Mouse (Mus musculus): Measurements from ENCODE around the gene Tnfrsf11a. TPM values are rescaled to one million over a fixed set of nuclear protein-coding genes. Genes with fewer than 3 reads are reported as not detected.

The Tnfrsf11a gene
- polyA plus RNA-seq (2015; fragmentation: Nextera tagmentation; extraction: Ambion mirVana): 0.59 and 1.1 TPM in 2 replicates

DNA sequence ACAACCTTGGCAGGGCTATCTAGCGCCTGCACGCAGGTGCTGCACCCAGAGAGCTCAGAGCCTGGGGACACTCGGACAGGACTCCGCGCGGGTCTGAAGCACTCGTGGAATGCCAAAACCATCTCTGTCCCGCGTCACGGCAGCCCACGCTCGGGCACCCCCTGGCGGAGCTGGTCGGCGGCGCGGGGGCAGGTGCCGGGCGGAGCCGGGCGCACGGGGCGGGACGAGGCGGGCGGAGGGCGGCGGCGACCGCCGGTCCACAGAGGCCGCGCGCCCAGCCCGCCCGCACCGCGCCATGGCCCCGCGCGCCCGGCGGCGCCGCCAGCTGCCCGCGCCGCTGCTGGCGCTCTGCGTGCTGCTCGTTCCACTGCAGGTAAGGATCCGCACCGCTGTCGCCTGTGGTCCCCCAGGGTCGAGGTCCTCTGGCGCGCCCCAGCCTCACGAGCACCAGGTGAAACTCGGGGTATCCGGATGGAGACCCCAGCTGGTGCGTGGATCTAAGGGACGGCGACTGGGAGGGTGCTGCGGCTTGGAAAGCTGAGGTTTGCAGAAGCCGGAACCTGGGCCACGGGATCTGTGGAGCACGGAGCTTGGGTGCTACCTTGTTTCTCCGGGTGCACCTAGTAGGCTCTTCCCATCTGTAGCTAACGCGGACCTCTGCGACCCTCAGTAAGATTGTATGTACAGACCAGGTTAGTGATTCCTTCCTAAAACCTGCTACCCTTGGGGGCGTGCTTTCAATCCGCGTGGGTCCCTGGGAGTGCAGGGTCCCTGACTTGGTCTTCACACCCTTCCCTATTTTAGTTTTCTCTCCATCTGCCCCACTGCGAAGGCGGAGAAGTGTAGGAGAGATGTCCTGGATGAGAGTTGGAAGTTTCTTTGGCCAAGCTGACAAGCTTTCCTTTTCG is at the start of gene Tnfrsf11a:
TSS of gene Tnfrsf11a (plus strand) at position 262 of the 908 bp plus-strand sequence.
- WGBS: 4% methylated on average over 77 of the region's 77 CpGs
- H3K9me3 ChIP-seq: no peaks in the 10 kb centered on the region
- H3K9ac ChIP-seq: peak within 1 kb of the TSS; percentile 72
- peak within 1 kb of the TSS; percentile 59 for H3K4me3 ChIP-seq
- H3K27me3 ChIP-seq: peaks cover 42% of the 10 kb centered on the region
- peak; percentile 85 for ATAC-seq (ENCODE audit: low read depth)
- peaks cover 11% of the 10 kb centered on the region for H3K4me1 ChIP-seq (replicated peaks)
- no peaks in the 10 kb centered on the region for H3K36me3 ChIP-seq
- H3K27ac ChIP-seq (replicated peaks): no peak within 1 kb of the TSS
- H3K4me2 ChIP-seq: peak within 1 kb of the TSS; percentile 89

DNA sequence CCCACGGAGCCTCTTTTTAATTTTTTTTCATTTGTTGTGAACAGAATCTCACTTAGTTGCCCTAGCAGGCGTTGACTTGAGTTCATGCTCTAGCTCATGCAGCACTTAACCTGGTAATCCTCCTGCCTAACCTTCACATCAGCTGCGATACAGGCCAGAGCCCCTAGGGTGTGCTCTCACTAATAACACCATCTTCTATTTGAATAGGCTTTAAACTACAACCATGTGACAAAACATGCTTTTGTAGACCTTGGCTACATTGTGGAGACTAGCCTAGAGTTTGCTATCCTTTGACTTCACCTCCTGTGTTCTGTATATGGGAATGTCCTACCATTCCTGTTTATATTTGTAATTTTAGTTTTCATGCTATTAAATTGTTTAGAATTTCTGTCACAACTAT is 45.2 kb upstream of the Tnfrsf11a start:
- H3K27me3 ChIP-seq: no peaks in the 10 kb centered on the region
- peaks cover 25% of the 10 kb centered on the region for H3K36me3 ChIP-seq
- H3K4me2 ChIP-seq: no peak overlapping the region
- ATAC-seq (ENCODE audit: low read depth): no peak
- WGBS: 81% methylated on average over 3 of the region's 3 CpGs
- no peak overlapping the region for H3K4me3 ChIP-seq
- no peaks in the 10 kb centered on the region for H3K9me3 ChIP-seq
- no peaks in the 10 kb centered on the region for H3K4me1 ChIP-seq (replicated peaks)
- H3K9ac ChIP-seq: no peak overlapping the region
- H3K27ac ChIP-seq (replicated peaks): no peak overlapping the region

DNA sequence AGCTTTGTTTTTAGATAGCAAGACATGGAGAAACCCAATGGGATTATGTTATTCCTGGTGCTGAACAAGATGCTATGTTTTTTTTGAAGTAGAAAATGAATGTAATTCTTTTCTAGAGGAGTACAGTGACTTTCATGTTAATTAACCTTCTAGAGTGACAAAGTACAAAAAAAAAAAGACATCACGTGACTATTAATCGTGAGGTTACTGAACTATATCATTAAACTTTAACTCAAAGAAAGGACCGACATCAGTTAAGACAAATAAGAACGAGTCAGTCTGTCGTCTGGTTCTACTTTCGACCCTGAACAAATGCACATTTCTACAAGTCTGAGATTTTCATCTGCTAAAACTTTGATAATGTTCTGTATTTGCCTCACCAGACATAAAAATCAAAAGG is 42.2 kb upstream of the Tnfrsf11a start:
- Histone ChIP-seq H3K36me3 (peaks cover 32% of the 10 kb centered on the region), H3K4me1 (replicated peaks) (no peaks in the 10 kb centered on the region)
- no peak for ATAC-seq (ENCODE audit: low read depth)

DNA sequence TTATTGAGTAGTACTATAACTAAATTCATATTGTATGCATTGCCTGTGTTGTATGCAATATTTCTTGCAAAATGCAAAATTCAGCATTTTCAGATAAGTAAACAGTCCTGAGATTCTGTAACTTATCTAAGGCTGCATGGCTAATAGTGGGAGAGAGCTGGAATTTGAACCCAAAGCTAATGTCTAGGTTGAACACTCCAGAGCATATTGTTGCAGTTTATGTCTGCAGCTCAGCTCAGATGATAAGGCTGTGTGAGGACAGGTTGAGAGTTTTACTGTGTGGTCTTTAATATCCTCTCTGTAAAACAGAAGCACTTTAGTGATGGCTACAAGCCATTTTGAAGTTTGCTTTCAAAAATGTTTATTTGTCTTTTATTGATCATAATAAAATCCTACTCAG is 41.0 kb upstream of the Tnfrsf11a start:
- no peak overlapping the region for H3K27ac ChIP-seq (replicated peaks)
- peaks cover 39% of the 10 kb centered on the region for H3K36me3 ChIP-seq
- no peaks in the 10 kb centered on the region for H3K9me3 ChIP-seq
- no peak overlapping the region for H3K4me2 ChIP-seq
- ATAC-seq (ENCODE audit: low read depth): no peak
- no peak overlapping the region for H3K9ac ChIP-seq
- H3K4me1 ChIP-seq (replicated peaks): no peaks in the 10 kb centered on the region
- no peak overlapping the region for H3K4me3 ChIP-seq
- no peaks in the 10 kb centered on the region for H3K27me3 ChIP-seq

More for the DNA sequence above, 42.2 kb upstream of the Tnfrsf11a start:
- H3K9ac ChIP-seq: no peak overlapping the region
- H3K9me3 ChIP-seq: no peaks in the 10 kb centered on the region
- no peak overlapping the region for H3K4me2 ChIP-seq
- H3K27ac ChIP-seq (replicated peaks): no peak overlapping the region
- no peaks in the 10 kb centered on the region for H3K27me3 ChIP-seq
- 92% methylated on average over 6 of the region's 6 CpGs for WGBS
- no peak overlapping the region for H3K4me3 ChIP-seq

DNA sequence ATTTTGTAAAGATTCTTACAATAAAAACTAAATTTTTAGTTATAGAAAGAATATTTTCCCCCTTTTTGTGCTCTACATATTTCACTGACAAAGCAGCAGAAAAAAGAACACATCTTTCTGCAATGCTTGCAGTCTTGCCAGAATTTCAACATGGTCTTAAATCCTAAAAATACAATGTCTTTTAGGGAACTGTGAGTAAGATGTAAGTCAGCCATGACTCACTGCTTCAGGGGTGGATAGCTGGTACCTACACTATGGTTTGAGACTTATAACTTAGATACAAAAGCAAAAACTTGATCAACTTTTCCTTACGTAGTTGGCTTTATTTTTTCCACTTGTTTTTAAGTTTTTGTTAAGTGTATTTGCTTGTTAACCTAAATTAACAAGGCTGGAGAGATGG is 38.0 kb upstream of the Tnfrsf11a start:
- Histone ChIP-seq H3K27me3 (no peaks in the 10 kb centered on the region), H3K27ac (replicated peaks) (no peak overlapping the region), H3K4me3 (no peak overlapping the region), H3K4me1 (replicated peaks) (no peaks in the 10 kb centered on the region), H3K9ac (no peak overlapping the region), H3K4me2 (no peak overlapping the region), H3K9me3 (no peaks in the 10 kb centered on the region), H3K36me3 (peaks cover 50% of the 10 kb centered on the region)
- WGBS: 88% methylated on average over 1 of the region's 1 CpGs
- ATAC-seq (ENCODE audit: low read depth): no peak

DNA sequence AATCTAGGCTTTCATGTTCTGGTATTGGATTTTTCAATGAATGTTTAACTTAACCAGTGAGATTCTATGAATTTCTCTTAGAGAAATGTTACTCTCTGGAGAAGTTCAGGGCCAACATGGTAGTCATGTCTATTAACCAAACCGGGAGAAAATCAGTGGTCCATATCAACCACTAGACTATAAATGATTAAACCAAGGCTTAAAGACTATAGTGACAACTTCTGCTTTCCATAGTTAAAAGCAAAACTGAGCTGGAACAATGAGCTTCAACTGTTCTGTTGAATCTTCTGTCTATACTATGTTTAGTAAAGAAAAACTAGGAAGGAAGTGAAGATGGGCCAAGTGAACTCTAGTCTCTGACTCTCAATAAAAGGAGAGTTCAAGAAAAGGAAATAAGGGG is 34.1 kb upstream of the Tnfrsf11a start:
- Histone ChIP-seq H3K27ac (replicated peaks) (no peak overlapping the region), H3K4me2 (no peak overlapping the region), H3K9ac (no peak overlapping the region), H3K36me3 (peaks cover 60% of the 10 kb centered on the region), H3K27me3 (no peaks in the 10 kb centered on the region), H3K4me3 (no peak overlapping the region), H3K4me1 (replicated peaks) (no peaks in the 10 kb centered on the region), H3K9me3 (no peaks in the 10 kb centered on the region)
- 98% methylated on average over 1 of the region's 1 CpGs for WGBS
- ATAC-seq (ENCODE audit: low read depth): no peak

DNA sequence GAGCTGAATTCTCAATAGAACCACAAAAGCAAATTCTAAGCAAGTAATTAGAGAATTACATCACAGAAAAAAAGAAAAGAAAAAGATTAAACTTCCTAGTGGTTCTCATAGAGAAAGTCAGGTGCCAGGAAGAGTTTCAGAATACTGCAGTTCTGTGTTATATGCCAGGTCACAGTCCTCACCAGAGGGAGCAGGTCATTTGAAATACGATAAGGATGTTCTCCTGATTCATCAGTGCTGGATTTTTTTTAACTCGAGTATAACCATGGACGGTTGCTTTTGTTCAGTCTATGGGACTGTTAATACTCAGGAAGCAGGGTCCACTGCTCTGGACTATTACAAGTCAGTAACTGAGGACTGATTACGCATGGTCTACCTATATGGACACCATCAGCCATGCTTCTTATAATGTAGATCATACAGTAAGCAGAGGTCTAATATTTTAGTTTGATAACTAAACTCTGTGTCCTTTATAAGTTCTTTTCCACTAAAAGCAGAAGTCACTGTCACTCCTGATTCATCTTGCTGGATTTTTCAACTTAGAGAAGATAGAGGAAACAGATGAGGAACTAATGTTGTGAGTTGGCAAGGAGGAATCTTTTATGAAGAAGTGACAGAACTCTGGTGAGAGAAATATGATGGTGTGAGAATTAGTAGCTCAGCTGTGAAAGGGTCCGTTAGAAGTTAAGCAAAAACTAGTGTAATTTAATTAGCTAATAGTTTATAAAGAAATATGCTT is 33.5 kb upstream of the Tnfrsf11a start:
- Histone ChIP-seq H3K4me2 (no peak overlapping the region), H3K9ac (no peak overlapping the region), H3K4me1 (replicated peaks) (no peaks in the 10 kb centered on the region), H3K4me3 (no peak overlapping the region), H3K27me3 (no peaks in the 10 kb centered on the region), H3K36me3 (peaks cover 57% of the 10 kb centered on the region), H3K27ac (replicated peaks) (no peak overlapping the region), H3K9me3 (no peaks in the 10 kb centered on the region)
- no peak for ATAC-seq (ENCODE audit: low read depth)
- 92% methylated on average over 5 of the region's 5 CpGs for WGBS

DNA sequence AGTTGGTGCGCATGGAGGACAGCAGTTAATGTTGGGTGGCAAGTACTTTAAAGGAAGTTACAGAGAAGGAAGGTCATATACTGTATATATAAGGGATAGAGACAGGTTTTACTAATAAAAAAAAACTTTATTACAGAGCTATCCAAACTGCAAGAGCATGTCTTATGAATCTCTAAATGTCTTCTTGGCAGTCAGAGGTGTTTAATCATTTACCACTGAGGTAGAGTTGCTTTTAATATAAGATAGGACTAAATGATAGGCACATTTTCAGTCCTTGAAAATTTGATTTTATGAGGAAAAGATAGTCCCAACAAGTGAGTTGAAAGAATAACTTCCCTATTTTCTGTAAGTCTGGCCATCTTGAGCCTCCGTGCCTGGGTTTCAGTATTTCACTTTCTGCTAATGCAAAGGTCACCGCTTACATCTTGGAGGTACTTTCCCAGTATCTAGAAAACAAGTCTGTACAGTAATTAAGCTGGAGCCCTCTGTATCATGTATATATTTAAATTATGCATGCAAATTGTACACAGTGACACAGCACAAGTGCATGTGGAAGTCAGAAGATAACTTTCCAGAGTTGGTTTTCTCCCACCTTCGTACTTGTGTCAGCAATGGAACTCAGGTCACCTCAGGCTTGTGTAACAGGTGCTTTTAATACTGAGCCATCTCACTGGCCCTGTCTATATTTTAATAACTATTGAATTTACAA is 32.3 kb upstream of the Tnfrsf11a start:
- Histone ChIP-seq H3K9me3 (no peaks in the 10 kb centered on the region), H3K27ac (replicated peaks) (no peak overlapping the region), H3K4me3 (no peak overlapping the region), H3K4me1 (replicated peaks) (no peaks in the 10 kb centered on the region), H3K4me2 (no peak overlapping the region), H3K36me3 (peaks cover 64% of the 10 kb centered on the region), H3K9ac (no peak overlapping the region), H3K27me3 (no peaks in the 10 kb centered on the region)
- WGBS: 98% methylated on average over 4 of the region's 4 CpGs
- ATAC-seq (ENCODE audit: low read depth): no peak

DNA sequence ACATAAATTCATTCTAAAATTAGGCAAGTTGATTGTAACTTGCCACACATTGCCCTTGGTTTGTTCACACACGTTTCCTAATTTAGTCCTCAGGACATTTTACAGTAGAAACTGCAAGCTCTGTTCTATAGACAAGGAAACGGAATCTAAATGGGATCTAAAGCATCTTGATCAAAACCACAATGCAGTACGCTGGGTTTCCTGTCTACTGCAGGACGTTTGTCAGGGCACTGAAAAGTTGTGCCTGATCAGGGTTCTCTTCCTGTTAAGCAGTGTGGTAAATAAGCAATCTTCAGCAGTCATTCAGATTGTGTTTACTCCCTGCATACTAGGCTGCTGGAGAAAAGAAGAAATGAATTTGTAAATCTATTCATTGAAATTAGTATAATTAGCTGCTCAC is 28.3 kb upstream of the Tnfrsf11a start:
- H3K9me3 ChIP-seq: no peaks in the 10 kb centered on the region
- no peak overlapping the region for H3K4me2 ChIP-seq
- no peak overlapping the region for H3K4me3 ChIP-seq
- H3K27me3 ChIP-seq: no peaks in the 10 kb centered on the region
- H3K36me3 ChIP-seq: peaks cover 45% of the 10 kb centered on the region
- no peak overlapping the region for H3K9ac ChIP-seq
- no peak for ATAC-seq (ENCODE audit: low read depth)
- WGBS: 84% methylated on average over 4 of the region's 4 CpGs
- no peak overlapping the region for H3K27ac ChIP-seq (replicated peaks)
- H3K4me1 ChIP-seq (replicated peaks): no peaks in the 10 kb centered on the region

DNA sequence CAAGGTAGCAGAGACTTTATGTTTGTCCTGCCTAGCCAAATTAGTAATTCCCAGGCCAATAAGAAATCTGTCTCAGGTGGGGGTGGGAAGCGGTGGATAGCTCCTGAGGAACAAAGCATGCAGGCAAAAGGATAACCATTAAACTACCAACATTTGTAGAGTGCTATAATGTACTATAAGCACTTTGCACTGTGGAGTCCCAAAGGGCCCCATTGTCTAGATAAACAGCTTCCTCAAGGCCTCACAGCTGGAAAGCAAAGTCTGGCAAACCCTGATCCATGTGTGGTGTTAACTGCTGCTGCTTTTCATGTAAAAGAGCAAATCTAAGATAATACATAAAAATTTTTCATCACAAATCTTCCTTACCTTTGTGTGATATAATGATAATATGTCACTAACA is 27.6 kb upstream of the Tnfrsf11a start:
- no peak for ATAC-seq (ENCODE audit: low read depth)
- H3K36me3 ChIP-seq: peaks cover 42% of the 10 kb centered on the region

DNA sequence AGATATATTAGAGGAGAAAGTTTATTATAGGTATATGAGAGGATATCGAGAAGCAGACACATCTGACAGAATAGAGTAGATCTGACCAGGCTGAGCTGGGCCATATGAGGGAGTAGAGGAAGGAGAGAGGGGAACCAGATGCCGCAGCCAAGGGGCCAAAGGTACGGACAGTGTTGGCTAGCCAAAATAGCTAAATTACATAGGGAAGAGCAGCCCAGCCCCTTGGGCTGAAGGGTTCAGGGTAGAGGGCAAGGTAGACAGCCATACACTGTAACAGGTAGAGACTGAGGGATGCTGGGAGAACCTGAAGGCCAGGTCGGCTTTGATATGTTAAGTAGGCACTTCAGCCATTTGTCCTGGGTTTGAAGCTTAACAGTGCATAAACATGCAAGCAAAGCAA is 21.7 kb upstream of the Tnfrsf11a start:
- H3K27ac ChIP-seq (replicated peaks): no peak overlapping the region
- WGBS: 95% methylated on average over 4 of the region's 4 CpGs
- no peak for ATAC-seq (ENCODE audit: low read depth)
- no peaks in the 10 kb centered on the region for H3K4me1 ChIP-seq (replicated peaks)
- peaks cover 13% of the 10 kb centered on the region; the same call in 1 of the 2 replicates for H3K9me3 ChIP-seq
- H3K4me2 ChIP-seq: no peak overlapping the region
- no peak overlapping the region for H3K9ac ChIP-seq
- peaks cover 3% of the 10 kb centered on the region; the same call in 1 of the 2 replicates for H3K36me3 ChIP-seq
- H3K27me3 ChIP-seq: no peaks in the 10 kb centered on the region
- H3K4me3 ChIP-seq: no peak overlapping the region

More for the DNA sequence above, 27.6 kb upstream of the Tnfrsf11a start:
- Histone ChIP-seq H3K4me2 (no peak overlapping the region), H3K27me3 (no peaks in the 10 kb centered on the region), H3K4me1 (replicated peaks) (no peaks in the 10 kb centered on the region), H3K27ac (replicated peaks) (no peak overlapping the region), H3K9me3 (no peaks in the 10 kb centered on the region), H3K9ac (no peak overlapping the region), H3K4me3 (no peak overlapping the region)
- WGBS: 88% methylated on average over 1 of the region's 1 CpGs
